Mouse (Mus musculus) olfactory bulb, adult 2 months (tissue): ENCODE data around the gene Ttc12.

Source experiments
- CTCF ChIP-seq: fragments of 200-500 bp; IDR thresholded peaks from 2 replicates; pipeline ENCODE4 v1.5.1; 2012; ENCODE audit warnings: low read depth, mild to moderate bottlenecking, low read length, moderate library complexity; ENCODE audit not compliant: insufficient read depth
- POLR2A ChIP-seq: fragments of 200-500 bp; IDR thresholded peaks from 2 replicates; pipeline ENCODE4 v1.6.1; 2012; ENCODE audit warnings: mild to moderate bottlenecking, low read depth, low read length, moderate library complexity; ENCODE audit not compliant: insufficient read depth

DNA sequence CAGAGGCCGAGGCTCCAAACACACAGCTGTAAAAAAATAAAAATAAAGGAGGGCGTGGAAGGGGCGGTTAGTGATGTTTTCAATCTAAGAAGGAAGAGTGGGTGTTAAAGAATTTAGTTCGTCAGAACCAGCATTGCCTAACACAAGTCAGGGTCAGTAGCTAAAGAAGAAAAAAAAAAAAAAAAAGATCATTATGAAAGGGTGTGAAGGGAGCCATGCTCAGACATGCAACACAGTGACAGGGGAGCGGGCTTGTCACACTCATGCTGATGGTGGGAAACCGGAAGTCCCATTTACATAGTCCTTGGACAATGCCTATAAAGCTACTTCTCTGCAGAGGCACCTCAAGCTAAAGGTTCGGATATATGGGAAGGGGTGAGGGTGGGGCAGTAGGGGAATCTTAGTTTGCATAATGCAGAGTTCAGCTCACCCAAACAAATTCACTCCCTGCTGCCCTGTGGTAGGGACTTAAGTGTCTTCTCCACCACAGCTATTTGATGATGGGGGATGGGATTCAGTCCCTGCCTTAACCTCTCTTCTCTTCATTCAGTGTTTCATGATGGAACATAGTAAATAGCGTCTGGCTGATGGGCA is 43.4 kb upstream of the Ttc12 start:
- TF ChIP-seq CTCF (no peak), POLR2A (no peak)
